Mouse (Mus musculus) naive thymus-derived CD4-positive, alpha-beta T cell, adult 5 months (primary cell): ENCODE measurements around the gene Slc51a. TPM values are rescaled to one million over a fixed set of nuclear protein-coding genes. Genes with fewer than 3 reads are reported as not detected.

Experiments
- polyA plus RNA-seq: library from polyadenylated mRNA; unstranded; fragments of 100-300 nt; shearing (Covaris generic); gene quantifications from one replicate; pipeline ENCODE4 v1.2.1, GENCODE M21; 2017

Slc51a gene
- polyA plus RNA-seq = not detected

DNA sequence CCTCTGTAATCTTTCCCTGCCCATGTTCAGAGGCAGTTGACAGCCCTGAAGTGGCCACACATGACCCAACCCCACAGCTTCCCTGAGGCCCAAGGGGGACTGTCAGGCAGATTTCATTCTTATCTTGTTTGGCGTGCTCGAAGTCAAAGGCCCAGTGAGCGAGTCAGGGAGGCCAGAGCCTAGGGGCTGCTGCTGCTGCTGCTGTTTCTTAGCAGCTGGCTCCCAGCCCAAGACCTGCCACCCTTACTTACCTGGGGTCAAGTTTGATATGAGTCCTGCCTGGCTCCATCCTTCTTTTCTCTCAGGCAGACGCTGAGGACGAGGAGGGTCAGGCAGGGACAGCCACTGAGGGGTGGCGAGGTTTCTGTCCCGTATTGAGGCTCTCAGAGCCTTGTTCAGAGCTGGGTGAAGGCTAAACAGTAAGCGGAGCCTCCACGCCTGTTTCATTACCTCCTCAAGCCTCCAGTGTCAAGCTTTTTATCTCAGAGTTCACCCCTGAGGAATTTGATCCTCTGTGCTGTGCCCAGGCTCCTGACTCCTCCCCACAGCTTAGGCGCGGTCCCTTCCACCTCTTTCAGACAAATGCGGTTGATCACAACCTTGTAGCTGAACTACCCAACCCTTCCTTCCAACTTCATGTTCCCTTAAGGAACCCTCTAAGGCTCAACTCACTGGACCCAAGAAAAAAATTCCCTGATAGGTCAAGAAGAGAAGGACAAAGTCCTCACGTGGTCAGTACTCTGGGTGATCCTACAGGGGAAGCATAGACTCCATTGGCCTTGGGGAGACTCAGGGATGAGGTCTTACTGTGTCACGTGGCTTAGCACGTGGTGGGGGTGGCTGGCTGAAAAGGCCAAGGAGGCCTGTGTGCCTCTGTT is at the start of gene Slc51a:
Gene Slc51a (minus strand): TSS at position 646 of the 878 bp plus-strand sequence.

DNA sequence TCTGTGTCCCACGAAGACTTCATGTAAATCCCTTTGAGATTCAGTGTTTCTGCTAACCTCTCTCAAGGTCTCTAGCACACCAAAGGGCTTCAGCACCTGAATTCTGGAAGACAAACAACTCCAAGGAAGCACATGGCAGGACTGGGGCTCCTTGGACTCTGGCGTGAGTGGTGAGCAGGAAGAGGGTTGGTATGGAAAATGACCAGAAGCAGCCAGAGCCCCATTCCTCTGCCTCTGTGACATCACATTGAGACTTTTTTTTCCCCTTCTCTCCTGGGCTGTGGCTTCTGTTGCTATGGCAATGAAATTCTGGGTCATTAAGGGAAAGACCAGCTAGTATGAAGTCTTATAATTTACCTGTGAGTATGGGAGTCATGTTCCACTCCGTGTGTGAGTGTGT is 8.3 kb upstream of the Slc51a start, which contains the start of gene Zdhhc19:
Gene Zdhhc19 (plus strand): TSS at position 301 of the 400 bp plus-strand sequence.

DNA sequence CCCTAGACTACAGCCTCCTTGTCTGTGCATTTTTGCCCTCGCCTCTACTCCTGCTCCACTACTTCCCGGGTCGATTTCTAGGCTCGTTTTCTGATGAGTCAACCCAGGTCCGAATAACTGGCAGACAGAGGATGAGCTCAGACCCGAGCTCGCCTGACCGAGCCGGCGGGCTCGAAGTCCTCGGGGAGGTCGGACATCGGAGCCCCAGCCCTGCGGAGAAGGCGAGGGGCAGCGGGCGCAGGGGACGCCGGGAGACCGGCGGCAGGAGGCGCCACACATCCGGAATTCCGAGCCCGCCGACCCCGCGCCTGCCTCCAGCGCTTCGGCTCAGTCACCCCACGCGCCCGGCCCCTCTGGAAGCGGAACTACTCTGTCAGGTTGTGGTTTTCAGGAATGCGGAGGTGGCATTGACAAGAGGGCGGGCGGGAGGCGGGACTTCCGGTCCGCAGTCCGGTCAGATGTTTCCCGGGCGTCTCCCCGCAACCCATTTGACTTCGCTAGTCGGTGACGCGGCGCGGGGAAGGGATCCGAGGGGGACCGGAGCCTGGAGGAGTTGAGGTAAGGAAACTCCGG is 57.1 kb downstream of the Slc51a start, which contains the start of gene Pcyt1a:
Gene Pcyt1a (plus strand): TSS at position 448 of the 573 bp plus-strand sequence.

Other genes with a start within 250 kb of the Slc51a start
- gene Fbxo45, start 240.7 kb downstream of the Slc51a start, polyA plus RNA-seq = 11.6 TPM
- gene Wdr53, start 240.7 kb downstream of the Slc51a start, polyA plus RNA-seq = 10.5 TPM
- not detected for gene Smco1, start 216.4 kb downstream of the Slc51a start, polyA plus RNA-seq
- 23.1 TPM for gene Rnf168, start 210.4 kb downstream of the Slc51a start, polyA plus RNA-seq
- 56.0 TPM for gene Ubxn7, start 155.6 kb downstream of the Slc51a start, polyA plus RNA-seq
- not detected for gene Tm4sf19, start 87.4 kb downstream of the Slc51a start, polyA plus RNA-seq
- gene Tctex1d2, start 68.2 kb downstream of the Slc51a start, polyA plus RNA-seq = 1.1 TPM
- 9.8 TPM for gene Pcyt1a, start 57.0 kb downstream of the Slc51a start, polyA plus RNA-seq
- not detected for gene Zdhhc19, start 8.4 kb upstream of the Slc51a start, polyA plus RNA-seq
- 38.4 TPM for gene Tfrc, start 121.0 kb upstream of the Slc51a start, polyA plus RNA-seq
- gene Tnk2, start 156.0 kb upstream of the Slc51a start, polyA plus RNA-seq = 7.0 TPM
- gene Muc4, start 248.0 kb upstream of the Slc51a start, polyA plus RNA-seq = not detected